Mouse (Mus musculus): ENCODE data around the gene Rundc3a.

Rundc3a gene

DNA sequence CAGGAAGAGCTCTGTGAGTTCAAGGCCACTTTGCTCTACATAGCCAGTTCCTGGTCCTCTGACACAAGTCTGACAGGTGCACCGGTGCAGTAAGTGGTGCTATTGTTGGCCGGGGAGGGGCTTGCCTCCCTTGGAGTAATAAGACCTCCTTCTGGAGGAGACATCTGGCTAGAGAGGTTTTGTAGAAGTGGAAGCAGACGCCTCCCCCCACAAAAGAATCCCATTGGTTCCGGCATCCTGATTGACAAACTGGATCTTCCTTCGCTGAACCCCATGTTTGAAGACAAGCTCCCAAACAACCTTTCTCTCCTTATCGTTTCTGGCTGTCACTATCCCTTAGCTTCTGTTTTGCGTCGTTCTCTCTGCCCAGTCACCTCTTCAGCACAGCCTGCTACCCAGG, 55.1 kb downstream of the Rundc3a start:
- DNase-seq (ENCODE audit: low spot score), result no peak

DNA sequence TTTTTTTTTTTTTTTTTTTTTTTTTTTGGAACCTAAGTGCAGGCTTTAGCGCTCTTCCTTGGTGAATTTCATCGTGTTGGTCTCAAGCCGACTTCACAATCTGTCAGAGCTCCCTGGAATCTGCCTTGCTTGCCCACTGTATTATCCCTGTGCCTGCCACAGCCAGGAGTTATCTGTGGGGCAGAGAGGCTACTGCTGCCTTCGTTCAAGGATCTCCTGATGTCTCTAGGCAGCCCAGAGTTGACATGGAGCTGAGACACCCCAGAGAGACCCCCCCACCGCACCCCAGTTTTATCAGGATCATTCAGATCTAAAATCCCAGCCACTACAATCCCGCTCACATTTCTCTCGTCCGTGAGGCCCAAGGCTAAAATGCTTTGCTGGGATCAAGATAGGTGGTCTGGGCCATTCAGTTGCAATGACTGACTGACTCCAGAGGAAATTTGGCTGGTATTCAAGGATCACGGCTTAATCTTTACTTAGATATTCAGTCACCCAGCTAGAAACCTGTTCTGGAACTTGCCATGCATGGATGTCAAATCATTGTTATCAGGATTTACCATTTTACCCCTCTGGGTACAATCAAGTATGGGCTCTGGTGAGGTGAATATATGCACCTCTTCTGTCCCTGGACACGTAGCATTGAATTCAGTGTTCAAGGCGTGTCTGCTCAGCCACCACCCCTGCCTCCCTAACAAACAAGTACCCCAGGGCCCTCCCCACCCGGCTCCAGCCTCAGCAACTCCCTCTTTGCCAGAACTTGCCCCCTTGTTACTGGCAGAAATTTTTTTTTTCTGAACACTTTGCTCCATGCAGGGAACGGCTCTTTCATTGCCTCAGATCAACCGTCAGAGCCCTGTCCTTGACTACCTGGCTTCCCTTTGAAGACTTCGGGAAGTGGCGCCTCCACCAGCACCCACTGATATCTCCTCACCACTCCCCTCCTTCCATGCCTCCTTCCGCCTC, 56.1 kb downstream of the Rundc3a start:
- DNase-seq (ENCODE audit: low spot score), result no peak

All from layer of hippocampus, adult 11-12 months (tissue).